Mouse (Mus musculus) heart, embryonic 11.5 days (tissue): ENCODE results near the gene Ube4b. TPM values are rescaled to one million over a fixed set of nuclear protein-coding genes. Genes with fewer than 3 reads are reported as not detected.

Experiments used
- ATAC-seq: fragments of 200-750 bp; cut with Nextera tagmentation; replicated peaks from 2 replicates; pipeline ENCODE4 v1.8.0; 2017; ENCODE audit warnings: moderate library complexity; ENCODE audit not compliant: insufficient number of reproducible peaks, low FRiP score, low TSS enrichment
- H3K27ac ChIP-seq: fragments of 300-500 bp; sonication (generic); 2 replicates; pipeline ENCODE4 v1.5.1; 2014; ENCODE audit warnings: mild to moderate bottlenecking, low read depth, low read length
- H3K27me3 ChIP-seq: fragments of 300-500 bp; sonication (generic); 2 replicates; pipeline ENCODE4 v1.6.1; 2014; ENCODE audit warnings: mild to moderate bottlenecking, low read length, mixed read lengths; ENCODE audit not compliant: control insufficient read depth, insufficient read depth
- H3K36me3 ChIP-seq: fragments of 300-500 bp; sonication (generic); 2 replicates; pipeline ENCODE4 v1.6.1; 2014; ENCODE audit warnings: mild to moderate bottlenecking, low read length, moderate library complexity, mixed read lengths; ENCODE audit not compliant: control insufficient read depth, insufficient read depth
- H3K4me1 ChIP-seq: fragments of 300-500 bp; sonication (generic); 2 replicates; pipeline ENCODE4 v1.6.1; 2014; ENCODE audit warnings: low read length; ENCODE audit not compliant: control insufficient read depth, insufficient read depth
- H3K4me2 ChIP-seq: fragments of 300-500 bp; sonication (generic); 2 replicates; pipeline ENCODE4 v1.6.1; 2014; ENCODE audit warnings: mild to moderate bottlenecking, moderate library complexity
- H3K4me3 ChIP-seq: fragments of 300-500 bp; sonication (generic); 2 replicates; pipeline ENCODE4 v1.5.1; 2014; ENCODE audit warnings: low read depth, low read length
- H3K9ac ChIP-seq: fragments of 300-500 bp; sonication (generic); 2 replicates; pipeline ENCODE4 v1.6.1; 2014; ENCODE audit warnings: mild to moderate bottlenecking, low read depth, low read length, moderate library complexity
- H3K9me3 ChIP-seq: fragments of 300-500 bp; sonication (generic); replicated peaks from 2 replicates; pipeline ENCODE4 v1.6.1; 2016; ENCODE audit warnings: low read length; ENCODE audit not compliant: control insufficient read depth
- WGBS: fragments of 180-500 bp; shearing (Covaris S2); extraction: QIAGEN DNeasy Blood & Tissue Kit; methylation state at CpG from one replicate; pipeline ENCODE4 v1.1.7; 2014; ENCODE audit not compliant: insufficient replicate concordance; 5-methylcytosine and 5-hydroxymethylcytosine counted together
- polyA plus RNA-seq: library from polyadenylated mRNA; unstranded; fragments of >200 nt; fragmentation: Nextera tagmentation; extraction: Ambion mirVana; gene quantifications from 2 replicates; pipeline ENCODE4 v1.2.1, GENCODE M21; 2014

Gene Ube4b
- polyA plus RNA-seq, 1 experiment from 2014 or later: 36.3 TPM

DNA sequence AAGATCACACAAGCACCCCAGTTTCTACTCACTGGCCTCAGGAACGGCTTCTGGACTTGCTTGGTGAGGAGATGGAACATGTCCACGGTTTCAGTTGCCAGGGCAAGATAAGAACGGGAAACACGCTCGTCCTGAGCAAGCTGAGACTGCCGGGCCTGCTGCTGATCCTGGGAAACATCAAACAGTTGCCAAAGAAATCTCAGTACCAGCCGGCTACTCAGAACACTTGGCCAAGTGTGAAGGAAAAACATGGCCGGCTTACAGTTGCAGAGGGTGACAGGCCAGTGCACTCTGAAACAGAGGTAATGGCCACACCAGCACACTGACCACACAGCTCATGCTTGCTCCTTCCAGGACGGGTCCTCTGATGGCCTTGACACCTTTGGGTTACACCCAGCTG lies 89.2 kb downstream of the Ube4b start:
- Histone ChIP-seq H3K36me3 (peaks cover 32% of the 10 kb centered on the region), H3K27ac (peak overlapping the region; percentile 69)
- WGBS: 25% methylated on average over 9 of the region's 9 CpGs

DNA sequence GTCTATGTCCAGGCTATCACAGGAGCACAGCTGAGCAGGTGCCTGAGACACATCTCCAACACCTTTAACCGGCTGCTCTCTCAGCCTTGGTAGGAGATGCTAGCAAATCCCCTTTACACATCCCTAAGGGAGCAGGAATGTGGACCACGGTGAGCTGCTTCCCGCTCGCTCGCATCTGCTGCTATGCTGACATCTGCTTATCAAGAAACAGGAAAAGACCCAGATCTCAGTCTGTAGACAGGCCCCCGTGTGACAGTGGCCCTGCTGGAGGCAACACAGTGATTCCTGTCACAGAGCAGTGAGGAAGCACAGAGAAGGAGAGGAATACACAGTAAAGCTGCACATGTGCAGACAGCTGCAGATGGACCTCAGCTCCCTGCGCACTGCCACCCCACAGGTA lies 90.2 kb downstream of the Ube4b start:
- H3K4me2 ChIP-seq: no peak overlapping the region
- 36% methylated on average over 7 of the region's 7 CpGs for WGBS
- H3K4me1 ChIP-seq: peaks cover 45% of the 10 kb centered on the region
- no peak overlapping the region for H3K9ac ChIP-seq
- no peak overlapping the region for H3K4me3 ChIP-seq
- H3K27me3 ChIP-seq: no peaks in the 10 kb centered on the region
- no peaks in the 10 kb centered on the region for H3K9me3 ChIP-seq
- peaks cover 35% of the 10 kb centered on the region for H3K36me3 ChIP-seq
- H3K27ac ChIP-seq: peak overlapping the region; percentile 24; the same call in 1 of the 2 replicates
- no peak for ATAC-seq

More for the DNA sequence above, 89.2 kb downstream of the Ube4b start:
- H3K4me2 ChIP-seq: no peak overlapping the region
- H3K9ac ChIP-seq: no peak overlapping the region
- H3K9me3 ChIP-seq: no peaks in the 10 kb centered on the region
- no peak overlapping the region for H3K4me3 ChIP-seq
- no peak for ATAC-seq
- no peaks in the 10 kb centered on the region for H3K27me3 ChIP-seq
- H3K4me1 ChIP-seq: peaks cover 46% of the 10 kb centered on the region

DNA sequence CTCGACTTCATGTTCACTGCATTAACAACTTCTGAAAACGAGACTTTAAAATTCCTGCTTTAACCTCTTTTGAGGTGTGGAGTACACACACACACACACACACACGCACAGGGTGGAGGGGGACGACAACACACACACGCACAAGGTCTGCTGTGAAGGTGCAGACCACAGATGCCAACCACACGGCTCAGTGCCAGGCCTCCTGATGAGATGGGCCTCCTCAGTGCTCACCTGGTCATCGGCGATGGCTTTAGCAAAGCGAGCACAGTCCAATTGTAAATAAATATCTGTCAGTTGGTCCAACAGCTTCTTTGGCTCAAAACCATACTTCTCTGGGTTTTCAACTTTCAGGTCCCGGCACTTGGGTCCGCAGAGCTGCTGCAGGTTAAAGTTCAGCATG lies 91.7 kb downstream of the Ube4b start:
- H3K9ac ChIP-seq: no peak overlapping the region
- H3K4me2 ChIP-seq: no peak overlapping the region
- H3K36me3 ChIP-seq: peaks cover 44% of the 10 kb centered on the region
- no peak overlapping the region for H3K27ac ChIP-seq
- no peaks in the 10 kb centered on the region for H3K27me3 ChIP-seq
- H3K4me1 ChIP-seq: peaks cover 31% of the 10 kb centered on the region
- WGBS: 93% methylated on average over 11 of the region's 11 CpGs
- no peak overlapping the region for H3K4me3 ChIP-seq
- ATAC-seq: no peak
- no peaks in the 10 kb centered on the region for H3K9me3 ChIP-seq

DNA sequence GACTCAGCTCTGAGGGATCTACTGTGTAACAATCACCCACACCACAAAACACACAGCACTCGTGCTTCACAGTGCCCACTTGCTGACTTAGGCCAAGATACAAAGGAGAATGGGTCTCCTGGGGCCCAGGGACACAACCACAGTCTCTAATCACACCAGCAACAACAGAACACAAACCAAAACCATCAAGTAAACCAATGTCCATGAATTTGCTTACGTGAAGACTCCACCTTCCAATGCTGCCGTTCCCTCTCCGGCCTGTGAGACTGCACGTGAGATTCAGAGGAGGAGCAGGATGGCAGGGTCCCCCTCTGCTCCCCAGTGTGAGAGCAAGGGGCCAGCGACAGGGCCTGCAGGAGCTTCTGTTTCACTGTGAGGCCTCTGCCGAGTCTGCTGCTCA lies 93.8 kb downstream of the Ube4b start:
- Histone ChIP-seq H3K9me3 (no peaks in the 10 kb centered on the region), H3K4me2 (no peak overlapping the region), H3K4me3 (no peak overlapping the region), H3K9ac (no peak overlapping the region), H3K27ac (no peak overlapping the region), H3K4me1 (peaks cover 17% of the 10 kb centered on the region), H3K27me3 (no peaks in the 10 kb centered on the region), H3K36me3 (peaks cover 50% of the 10 kb centered on the region)
- WGBS: 92% methylated on average over 7 of the region's 7 CpGs
- no peak for ATAC-seq

DNA sequence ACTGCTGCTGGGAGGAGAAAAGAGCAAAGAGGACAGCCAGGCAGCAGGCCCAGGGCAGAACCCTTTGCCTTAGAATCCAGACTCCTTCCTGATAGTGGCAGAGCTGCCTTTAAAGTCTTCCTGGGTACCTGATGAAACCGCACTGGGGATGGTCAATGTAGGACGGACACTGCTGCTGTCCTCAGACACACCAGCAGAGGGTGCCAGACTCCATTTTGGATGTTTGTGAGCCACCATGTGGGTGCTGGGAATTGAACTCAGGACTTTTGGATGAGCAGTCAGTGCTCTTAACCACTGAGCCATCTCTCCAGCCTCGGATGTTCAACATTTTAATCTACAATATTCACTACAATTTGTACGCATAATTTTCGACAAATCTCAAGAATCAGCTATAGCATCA lies 96.1 kb downstream of the Ube4b start:
- H3K36me3 ChIP-seq: peaks cover 45% of the 10 kb centered on the region
- no peak overlapping the region for H3K4me2 ChIP-seq
- no peak overlapping the region for H3K4me3 ChIP-seq
- peaks cover 4% of the 10 kb centered on the region for H3K4me1 ChIP-seq
- ATAC-seq: no peak
- WGBS: 95% methylated on average over 5 of the region's 5 CpGs
- no peaks in the 10 kb centered on the region for H3K27me3 ChIP-seq
- no peak overlapping the region for H3K9ac ChIP-seq
- H3K27ac ChIP-seq: no peak overlapping the region
- H3K9me3 ChIP-seq: no peaks in the 10 kb centered on the region

DNA sequence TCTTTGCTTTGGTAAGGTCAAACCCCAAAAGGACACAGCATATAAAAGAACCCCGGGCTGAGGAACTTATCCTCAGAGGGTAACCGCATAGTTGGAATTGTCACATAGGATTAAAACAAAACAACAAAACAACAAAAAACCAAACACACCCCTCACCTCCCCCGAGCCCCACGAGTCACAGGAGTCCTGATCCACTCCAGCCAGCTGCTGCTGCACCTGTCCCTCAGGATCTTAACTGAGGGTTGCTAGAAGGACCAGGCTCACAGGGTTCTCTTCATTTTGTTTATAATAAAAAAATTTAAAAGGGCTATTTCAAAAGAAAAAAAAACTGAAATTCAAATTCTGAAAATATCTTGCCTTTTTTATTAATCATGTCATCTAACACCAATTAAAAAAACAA lies 97.8 kb downstream of the Ube4b start:
- Histone ChIP-seq H3K4me1 (peaks cover 9% of the 10 kb centered on the region), H3K27ac (no peak overlapping the region), H3K9me3 (no peaks in the 10 kb centered on the region), H3K9ac (no peak overlapping the region), H3K4me2 (no peak overlapping the region), H3K36me3 (peaks cover 38% of the 10 kb centered on the region), H3K27me3 (no peaks in the 10 kb centered on the region), H3K4me3 (no peak overlapping the region)
- no peak for ATAC-seq
- WGBS: 89% methylated on average over 4 of the region's 4 CpGs

DNA sequence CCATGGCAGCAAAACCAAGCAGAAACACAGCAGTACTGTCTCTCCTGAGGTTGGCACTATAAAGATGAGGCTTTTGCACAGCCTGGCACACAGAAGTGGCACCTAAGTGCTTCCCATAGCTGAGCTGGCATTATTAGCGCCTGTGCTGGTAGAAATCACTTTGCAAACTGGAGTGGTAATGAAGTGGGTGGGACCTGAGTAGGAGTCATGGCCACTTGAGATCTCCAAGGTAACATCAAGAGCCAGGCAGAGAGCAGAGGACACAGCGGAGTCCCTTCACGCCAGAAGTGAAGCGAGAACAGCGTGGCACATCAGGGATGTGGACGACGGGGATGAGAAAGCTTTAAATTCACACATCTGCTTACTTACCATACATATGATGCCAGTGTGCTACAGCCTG lies 99.3 kb downstream of the Ube4b start:
- Histone ChIP-seq H3K36me3 (peaks cover 29% of the 10 kb centered on the region), H3K4me2 (no peak overlapping the region), H3K27me3 (no peaks in the 10 kb centered on the region), H3K4me1 (peaks cover 17% of the 10 kb centered on the region), H3K9me3 (no peaks in the 10 kb centered on the region), H3K4me3 (no peak overlapping the region), H3K9ac (no peak overlapping the region), H3K27ac (no peak overlapping the region)
- ATAC-seq: no peak
- 56% methylated on average over 7 of the region's 7 CpGs for WGBS

DNA sequence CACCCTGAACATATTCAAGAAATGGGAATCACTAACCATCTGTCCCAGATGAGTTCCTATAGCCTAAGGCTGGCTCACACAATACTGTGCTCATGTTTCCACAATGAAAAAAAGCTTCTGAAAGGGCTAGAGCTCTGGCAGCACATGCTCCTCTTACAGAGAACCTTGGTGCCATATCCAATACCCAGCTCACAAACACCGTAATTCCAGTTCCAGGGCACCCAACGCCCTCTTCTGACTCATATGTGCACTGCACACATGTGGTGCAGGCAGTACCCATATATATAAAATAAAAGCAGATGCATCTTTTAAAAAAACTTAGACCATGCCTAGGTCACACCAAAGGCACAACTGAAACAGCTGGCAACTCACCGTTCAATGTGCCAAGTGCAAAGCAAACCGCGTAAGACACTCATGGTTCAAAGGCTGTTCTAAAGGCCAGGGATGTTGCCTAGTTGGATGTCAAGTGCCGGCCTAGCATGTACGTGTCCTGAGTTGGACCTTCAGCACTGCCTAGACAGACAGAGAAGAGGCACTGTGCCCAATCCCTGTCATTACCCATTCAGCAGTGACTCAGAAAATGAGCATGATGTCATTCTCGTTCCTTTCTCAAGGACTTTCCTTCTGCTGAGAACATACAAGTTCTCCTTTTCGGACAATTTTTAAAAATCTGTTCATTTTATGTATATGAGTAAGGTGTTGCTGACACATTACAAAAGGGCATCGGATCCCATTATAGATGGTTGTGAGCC lies 101.0 kb downstream of the Ube4b start:
- ATAC-seq: no peak
- no peak overlapping the region for H3K27ac ChIP-seq
- H3K27me3 ChIP-seq: no peaks in the 10 kb centered on the region
- H3K4me2 ChIP-seq: no peak overlapping the region
- no peak overlapping the region for H3K4me3 ChIP-seq
- H3K4me1 ChIP-seq: peaks cover 17% of the 10 kb centered on the region
- peaks cover 15% of the 10 kb centered on the region for H3K36me3 ChIP-seq
- no peak overlapping the region for H3K9ac ChIP-seq
- H3K9me3 ChIP-seq: no peaks in the 10 kb centered on the region
- WGBS: 86% methylated on average over 10 of the region's 10 CpGs

DNA sequence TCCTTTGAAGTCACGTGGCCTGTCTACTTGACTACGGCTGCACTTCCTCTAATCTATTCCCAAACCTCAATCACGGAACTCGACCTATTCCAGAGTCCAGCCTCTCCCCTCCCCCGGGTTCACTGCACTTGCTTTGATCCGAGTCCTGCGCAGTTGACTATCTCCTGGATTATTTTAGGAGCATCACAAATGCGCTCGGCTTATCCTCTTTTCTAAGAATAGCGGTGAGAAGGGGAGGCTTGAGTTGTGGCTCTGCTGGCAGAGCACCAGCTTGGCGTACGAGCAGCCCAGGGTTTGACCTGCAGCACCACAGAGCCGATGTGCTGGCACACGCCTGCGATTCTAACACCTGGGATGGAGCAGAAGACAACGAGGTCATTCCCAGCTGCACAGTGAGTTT lies 102.8 kb downstream of the Ube4b start:
- Histone ChIP-seq H3K27me3 (no peaks in the 10 kb centered on the region), H3K4me3 (no peak overlapping the region), H3K9me3 (no peaks in the 10 kb centered on the region), H3K36me3 (no peaks in the 10 kb centered on the region), H3K4me2 (peak overlapping the region; percentile 29), H3K27ac (peak overlapping the region; percentile 66), H3K9ac (no peak overlapping the region), H3K4me1 (peaks cover 19% of the 10 kb centered on the region)
- 47% methylated on average over 16 of the region's 16 CpGs for WGBS
- ATAC-seq: 0 out of 2 replicates have a peak, but pooled peaks have one; percentile 4
